Mouse (Mus musculus) adrenal gland, adult 2 months (tissue): Measurements from ENCODE around the gene Slc25a3. TPM values are rescaled to one million over a fixed set of nuclear protein-coding genes. Genes with fewer than 3 reads are reported as not detected.

Experiments
- DNase-seq: peaks from one replicate; pipeline ENCODE4 v3.0.0; 2021
- long read RNA-seq: library from polyadenylated mRNA; stranded (forward); transcript quantifications from one replicate; pipeline ENCODE4 v2.0.0, GENCODE M21; 2021
- polyA plus RNA-seq: library from polyadenylated mRNA; depleted of rRNA; stranded (reverse); fragments of >200 nt; gene quantifications from 2 replicates; pipeline ENCODE4 v1.2.3, GENCODE M21; 2012; rRNA removed
- total RNA-seq, 2 experiments: library from RNA; stranded (reverse); gene quantifications; 2 replicates each; pipeline ENCODE4 v1.2.3; 2021

The Slc25a3 gene
- total RNA-seq (1,000 to 10,000 TPM; 1,193 to 1,310 TPM), polyA plus RNA-seq (1,760 and 3,093 TPM in 2 replicates)
- long read RNA-seq, transcript Slc25a3-204 (5 exons, 891 nt), result minor isoform, 11 of 1,072 reads
- long read RNA-seq, transcript Slc25a3-203 (7 exons, 1,483 nt), result minor isoform, 108 of 1,072 reads
- long read RNA-seq, transcript Slc25a3-201 (8 exons, 1,612 nt), result major isoform, 856 of 1,072 reads
- long read RNA-seq, partial matches to known transcripts, result 18 of 1,072 reads
- long read RNA-seq, other reads (novel, unspliced or antisense), result 78 of 1,072 reads

- DNase-seq, result peak; percentile 98
Measured at GRCm38 (mm10) chr10:91123828-91124822, at the start of gene Slc25a3. TSS of gene Slc25a3 (minus strand) at chr10:91124059.

GRCm38 (mm10) chr10:91172329-91173100 lies 48.7 kb upstream of the Slc25a3 start:
- DNase-seq, result no peak

GRCm38 (mm10) chr10:91171455-91172328 lies 47.8 kb upstream of the Slc25a3 start:
- peak; percentile 98 for DNase-seq

- no peak for DNase-seq
Measured at GRCm38 (mm10) chr10:91171041-91171440, 47.2 kb upstream of the Slc25a3 start.

DNA sequence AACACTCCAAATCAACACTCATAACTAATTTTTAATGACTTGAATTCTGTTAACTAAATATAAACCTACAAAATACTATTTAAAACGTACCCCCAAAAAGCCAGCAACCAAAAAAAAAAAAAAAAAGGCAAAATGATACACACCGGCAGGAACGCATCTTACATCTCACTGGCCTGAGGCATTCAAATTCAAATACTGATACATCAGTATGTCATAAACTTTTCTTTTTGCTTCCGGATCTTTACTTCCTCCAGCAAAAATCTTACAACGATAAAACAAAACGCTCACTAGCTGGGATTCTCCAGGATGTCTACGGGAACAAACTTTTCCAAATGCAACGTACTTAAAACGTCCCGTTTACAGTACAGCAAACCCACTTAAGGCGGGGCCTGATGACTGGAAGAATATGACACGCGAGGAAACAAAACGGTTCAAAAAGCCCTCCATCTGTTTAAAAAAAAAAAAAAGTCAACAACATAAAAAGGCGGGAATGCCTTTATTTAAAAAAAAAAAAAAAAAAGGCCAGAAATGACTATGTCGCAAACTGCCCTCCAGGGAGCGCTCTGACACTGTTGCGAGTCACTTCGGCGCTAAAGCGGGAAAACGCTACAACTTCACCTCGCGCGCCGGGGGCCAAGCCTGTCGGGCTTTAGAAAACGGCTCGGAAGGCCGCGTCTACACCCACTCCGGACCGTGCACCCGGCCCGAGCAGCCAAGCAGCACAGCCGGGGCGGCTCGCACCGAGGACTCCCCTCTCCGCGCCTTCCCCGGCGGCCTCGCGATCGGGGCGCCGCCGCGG lies 46.5 kb upstream of the Slc25a3 start:
- DNase-seq, result peak; percentile 90

DNA sequence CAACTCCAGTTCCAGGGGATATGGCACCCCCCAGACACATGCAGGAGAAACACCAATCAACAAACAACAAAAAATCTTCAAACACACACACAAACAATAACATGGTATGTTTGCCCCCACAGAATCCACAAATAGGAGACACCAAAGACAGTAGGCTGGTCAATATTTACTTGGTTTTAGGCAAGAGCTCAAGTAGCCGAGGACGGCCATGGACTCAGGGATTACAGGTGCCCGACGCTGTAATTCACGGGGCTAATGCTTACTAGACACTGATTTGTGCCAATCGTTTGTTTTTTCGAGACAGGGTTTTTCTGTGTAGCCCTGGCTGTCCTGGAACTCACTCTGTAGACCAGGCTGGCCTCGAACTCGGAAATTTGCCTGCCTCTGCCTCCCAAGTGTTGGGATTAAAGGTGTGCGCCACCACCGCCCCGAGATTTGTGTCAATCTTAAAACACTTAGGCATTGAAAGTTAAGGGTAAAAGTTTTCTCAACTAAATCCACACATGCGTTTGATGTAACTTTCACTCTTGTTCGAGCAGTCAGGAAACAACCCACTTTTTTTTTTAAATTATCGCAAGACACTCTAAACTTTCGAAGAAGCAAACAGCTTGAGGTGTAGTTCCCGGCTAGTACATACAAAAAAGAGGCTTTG lies 45.7 kb upstream of the Slc25a3 start:
- no peak for DNase-seq

DNA sequence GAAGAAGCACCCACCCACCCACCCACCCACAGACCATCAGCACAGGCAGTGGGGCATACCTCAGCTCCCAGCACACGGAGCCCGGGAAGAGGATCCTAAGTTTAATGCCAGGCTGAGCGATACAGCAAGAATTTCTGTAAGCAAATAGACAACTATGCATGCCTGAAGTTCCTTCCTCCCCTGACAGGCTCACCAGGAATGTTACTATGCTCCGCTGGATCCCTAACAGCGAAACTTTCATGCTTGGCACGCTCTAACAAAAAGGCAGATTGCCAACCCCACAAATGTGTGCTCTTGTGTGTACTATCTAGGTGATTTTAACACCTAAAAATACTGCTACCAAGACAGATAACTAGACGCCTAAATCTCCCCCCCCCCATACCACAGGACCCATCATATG lies 43.5 kb upstream of the Slc25a3 start:
- DNase-seq, result no peak

- DNase-seq, result peak; percentile 62
Measured at GRCm38 (mm10) chr10:91166890-91167289, 43.0 kb upstream of the Slc25a3 start.

- DNase-seq, result no peak
Measured at GRCm38 (mm10) chr10:91165850-91166249, 42.0 kb upstream of the Slc25a3 start.

GRCm38 (mm10) chr10:91164491-91164890 lies 40.6 kb upstream of the Slc25a3 start:
- no peak for DNase-seq

GRCm38 (mm10) chr10:91162511-91163163 lies 38.8 kb upstream of the Slc25a3 start:
- DNase-seq, result no peak

DNA sequence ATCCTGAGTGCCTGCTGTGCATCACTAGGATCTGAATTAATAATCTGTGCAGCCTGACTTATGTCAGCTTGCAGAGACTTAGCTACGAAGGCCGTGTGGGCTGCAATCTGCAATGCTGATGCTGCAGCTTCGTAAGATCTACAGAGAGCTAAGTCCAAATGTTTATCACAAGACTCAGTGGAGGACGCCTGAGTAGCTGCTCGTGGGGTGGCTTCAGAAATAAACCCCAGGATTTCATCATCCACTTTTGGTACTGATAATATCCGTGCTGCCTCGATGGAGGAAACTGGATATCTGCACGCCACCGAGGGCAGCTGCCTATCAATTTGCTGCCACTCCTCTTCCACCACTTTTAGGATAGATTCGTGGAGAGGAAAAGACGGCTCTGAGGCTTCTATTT lies 38.2 kb upstream of the Slc25a3 start:
- DNase-seq, result no peak

- no peak for DNase-seq
Measured at GRCm38 (mm10) chr10:91161006-91161405, 37.1 kb upstream of the Slc25a3 start.

GRCm38 (mm10) chr10:91158442-91158841 lies 34.6 kb upstream of the Slc25a3 start:
- DNase-seq, result peak; percentile 78

- DNase-seq, result peak; percentile 27
Measured at GRCm38 (mm10) chr10:91156338-91156737, 32.5 kb upstream of the Slc25a3 start.

DNA sequence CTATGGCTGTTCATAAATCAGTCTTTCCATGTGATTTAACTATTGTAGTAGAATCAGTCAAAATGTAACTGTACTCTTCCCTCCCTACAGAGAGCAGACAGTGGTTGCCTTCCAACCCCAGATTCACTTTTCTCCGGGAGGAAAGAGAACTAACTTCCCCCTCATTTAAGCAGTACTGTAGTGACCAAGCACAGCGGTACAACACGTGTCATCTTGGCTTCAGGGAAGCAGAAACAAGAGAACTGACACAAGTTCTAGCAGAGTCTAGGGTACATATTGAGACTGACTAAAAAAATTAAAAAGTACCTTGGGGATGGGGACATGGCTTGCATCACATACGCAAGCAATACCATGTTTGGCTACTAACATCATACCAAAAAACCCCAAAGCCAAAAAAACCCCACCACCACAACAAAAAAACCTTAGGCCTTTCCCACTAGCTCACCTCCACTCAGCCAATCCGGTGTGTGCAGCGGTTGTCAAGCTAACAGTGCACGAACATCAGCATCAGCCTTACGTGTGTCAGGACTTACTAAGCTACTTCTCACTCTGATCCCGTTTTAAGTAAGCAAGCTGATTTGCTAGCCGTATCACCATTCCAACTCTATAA lies 30.1 kb upstream of the Slc25a3 start:
- DNase-seq, result no peak

DNA sequence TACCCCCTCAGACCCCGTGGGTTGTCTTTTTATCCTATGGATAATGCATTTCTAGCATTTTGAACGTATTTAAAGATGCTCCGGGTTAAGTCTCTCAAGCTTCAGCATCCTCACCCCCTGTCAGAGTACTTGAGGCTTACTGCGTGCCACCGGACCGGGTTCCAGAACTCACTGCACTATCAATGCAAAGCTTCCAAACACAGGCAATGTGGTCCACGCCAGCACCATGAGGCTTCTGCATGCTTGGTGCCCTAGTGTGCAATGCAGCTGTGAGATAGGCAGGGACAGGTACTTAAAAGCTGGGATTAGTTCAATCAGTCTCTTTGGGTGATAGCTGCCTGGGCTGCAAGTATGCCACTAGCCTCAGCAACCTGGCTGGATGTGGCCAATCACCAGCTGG lies 21.6 kb upstream of the Slc25a3 start:
- DNase-seq, result no peak

GRCm38 (mm10) chr10:91143313-91144230 lies 19.7 kb upstream of the Slc25a3 start:
- no peak for DNase-seq
